Mouse (Mus musculus) right cerebral cortex, adult 2 months (tissue): ENCODE results near the gene Slc25a11.

Source experiments
- DNase-seq, 2 experiments: peaks; one replicate each; pipeline ENCODE4 v3.0.0; 2021 to 2022; ENCODE audit warnings: low spot score in 2 of 2

Gene Slc25a11

GRCm38 (mm10) chr11:70668335-70668770 is 21.1 kb upstream of the Slc25a11 start:
- DNase-seq = no peak

GRCm38 (mm10) chr11:70667271-70668150 is 20.2 kb upstream of the Slc25a11 start:
- no peak for DNase-seq

- no peak for DNase-seq
Measured at GRCm38 (mm10) chr11:70666687-70667086, 19.4 kb upstream of the Slc25a11 start.

GRCm38 (mm10) chr11:70664741-70665140 is 17.5 kb upstream of the Slc25a11 start:
- no peak for DNase-seq

- no peak for DNase-seq
Measured at GRCm38 (mm10) chr11:70663957-70664356, 16.7 kb upstream of the Slc25a11 start.

- DNase-seq = no peak
Measured at GRCm38 (mm10) chr11:70663101-70663500, 15.8 kb upstream of the Slc25a11 start.

GRCm38 (mm10) chr11:70660571-70660970 is 13.3 kb upstream of the Slc25a11 start:
- no peak for DNase-seq

- no peak for DNase-seq
Measured at GRCm38 (mm10) chr11:70658942-70659341, 11.7 kb upstream of the Slc25a11 start.

GRCm38 (mm10) chr11:70658521-70658920 is 11.2 kb upstream of the Slc25a11 start:
- DNase-seq = no peak

- DNase-seq = no peak
Measured at GRCm38 (mm10) chr11:70657991-70658390, 10.7 kb upstream of the Slc25a11 start.

GRCm38 (mm10) chr11:70657573-70657972 is 10.3 kb upstream of the Slc25a11 start:
- DNase-seq = no peak

- no peak for DNase-seq
Measured at GRCm38 (mm10) chr11:70656964-70657363, 9.7 kb upstream of the Slc25a11 start, which contains the start of gene Eno3. Eno3 (plus strand) TSS chr11:70657202.

- DNase-seq = no peak
Measured at GRCm38 (mm10) chr11:70656456-70656927, 9.2 kb upstream of the Slc25a11 start.

- no peak for DNase-seq
Measured at GRCm38 (mm10) chr11:70655571-70656455, 8.5 kb upstream of the Slc25a11 start.

GRCm38 (mm10) chr11:70654923-70655570 is 7.8 kb upstream of the Slc25a11 start:
- DNase-seq = peak; percentile 68 to 72

GRCm38 (mm10) chr11:70654198-70654922 is 7.1 kb upstream of the Slc25a11 start, which contains the start of gene Pfn1:
Pfn1 (minus strand) TSS chr11:70654644.
- DNase-seq = peak; percentile 58 to 66

- DNase-seq = peak in 1 of 2 experiments; percentile 44
Measured at GRCm38 (mm10) chr11:70653345-70654197, 6.3 kb upstream of the Slc25a11 start.

GRCm38 (mm10) chr11:70652884-70653344 is 5.6 kb upstream of the Slc25a11 start:
- DNase-seq = no peak

- no peak for DNase-seq
Measured at GRCm38 (mm10) chr11:70652029-70652883, 5.0 kb upstream of the Slc25a11 start.
